Mouse (Mus musculus) cerebellum, adult 2 months (tissue): Measurements from ENCODE around the gene Mast3. TPM values are rescaled to one million over a fixed set of nuclear protein-coding genes. Genes with fewer than 3 reads are reported as not detected.

Experiments used
- DNase-seq, 2 experiments: peaks; one replicate each; pipeline ENCODE4 v3.0.0; 2021
- H3K27ac ChIP-seq: fragments of 200-500 bp; 2 replicates; pipeline ENCODE4 v1.5.1; 2012; ENCODE audit warnings: low read length, control low read depth, inconsistent platforms; ENCODE audit not compliant: insufficient read depth
- H3K27me3 ChIP-seq: fragments of 200-500 bp; 2 replicates; pipeline ENCODE4 v1.6.1; 2012; ENCODE audit warnings: inconsistent platforms, mild to moderate bottlenecking, low read length, moderate library complexity; ENCODE audit not compliant: control insufficient read depth, insufficient read depth
- H3K4me1 ChIP-seq: fragments of 200-500 bp; 2 replicates; pipeline ENCODE4 v1.6.1; 2011; ENCODE audit warnings: low read length; ENCODE audit not compliant: control insufficient read depth, insufficient read depth
- H3K4me3 ChIP-seq: fragments of 200-500 bp; replicated peaks from 2 replicates; pipeline ENCODE3; 2011; ENCODE audit warnings: mild to moderate bottlenecking, low read depth, low read length, control low read depth; ENCODE audit not compliant: insufficient read depth
- CTCF ChIP-seq: fragments of 200-500 bp; IDR thresholded peaks from 2 replicates; pipeline ENCODE4 v1.5.1; 2011; ENCODE audit warnings: low read depth, mild to moderate bottlenecking, control low read depth, low read length, moderate library complexity, borderline replicate concordance; ENCODE audit not compliant: insufficient read depth
- POLR2A ChIP-seq: fragments of 200-500 bp; IDR thresholded peaks from 2 replicates; pipeline ENCODE4 v1.6.1; 2011; ENCODE audit warnings: low read length, control low read depth, borderline replicate concordance; ENCODE audit not compliant: insufficient read depth
- WGBS: fragments of 180-500 bp; shearing (Covaris S2); methylation state at CpG from one replicate; pipeline ENCODE4 v1.1.7; 2018; 5-methylcytosine and 5-hydroxymethylcytosine counted together
- polyA plus RNA-seq: library from polyadenylated mRNA; depleted of rRNA; stranded (reverse); fragments of >200 nt; gene quantifications from 2 replicates; pipeline ENCODE4 v1.2.3, GENCODE M21; 2012

Gene Mast3
- polyA plus RNA-seq, 1 experiment: 69.5 TPM

DNA sequence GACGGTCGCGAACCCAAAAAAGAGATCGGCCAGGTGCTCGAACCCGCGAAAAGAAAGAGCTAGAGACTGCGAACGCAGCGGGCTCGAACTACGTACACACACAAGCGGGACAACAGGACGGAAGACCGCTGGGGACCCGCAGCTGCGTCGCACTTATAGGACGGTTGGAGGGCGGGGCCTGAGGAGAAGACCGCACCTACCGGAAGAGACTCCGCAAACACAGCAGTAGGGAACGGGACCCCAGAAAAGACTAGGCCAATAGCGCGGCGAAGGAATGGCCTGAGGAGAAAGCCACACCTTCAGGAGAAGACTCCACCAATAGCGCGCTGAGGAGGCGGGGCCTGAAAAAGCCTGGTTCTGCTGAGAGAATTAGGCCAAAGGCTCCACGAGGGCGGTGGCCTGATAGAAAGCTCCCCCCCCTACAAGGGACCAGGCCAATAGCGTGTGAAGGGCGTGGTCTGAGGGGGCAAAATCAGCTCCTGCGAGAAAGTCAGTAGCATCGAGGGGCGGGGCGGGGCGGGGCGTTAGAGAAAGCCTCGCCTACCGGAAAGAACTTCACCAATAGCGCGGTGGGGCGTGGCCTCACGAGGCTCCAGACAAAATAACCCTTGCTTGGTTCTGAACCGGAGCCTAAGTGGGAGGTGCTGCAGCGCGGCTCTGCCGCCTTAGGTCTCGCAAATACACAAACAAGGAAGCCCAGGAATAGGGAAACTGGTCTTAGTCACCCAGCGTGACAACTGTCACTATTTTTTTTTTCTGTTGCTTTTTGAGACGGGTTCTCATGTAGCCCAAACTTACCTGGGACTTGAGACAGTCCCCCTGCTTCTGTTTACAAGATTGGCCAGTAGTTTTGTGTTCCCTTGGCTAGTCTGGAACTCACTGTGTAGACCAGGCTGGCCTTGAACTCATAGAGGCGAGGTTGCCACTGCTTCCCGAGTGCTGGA, 34.8 kb upstream of the Mast3 start, which contains the start of gene Arrdc2:
Gene Arrdc2 (minus strand): TSS at position 313 of the 944 bp plus-strand sequence.
- WGBS: 3% methylated on average over 55 of the region's 55 CpGs
- Histone ChIP-seq H3K4me1 (peaks cover 5% of the 10 kb centered on the region), H3K27ac (peak within 1 kb of the TSS; percentile 54), H3K27me3 (no peaks in the 10 kb centered on the region), H3K4me3 (peak within 1 kb of the TSS; percentile 55)
- DNase-seq: peak; percentile 96 to 99
- peak; percentile 85 for TF ChIP-seq POLR2A
- TF ChIP-seq CTCF: no peak

DNA sequence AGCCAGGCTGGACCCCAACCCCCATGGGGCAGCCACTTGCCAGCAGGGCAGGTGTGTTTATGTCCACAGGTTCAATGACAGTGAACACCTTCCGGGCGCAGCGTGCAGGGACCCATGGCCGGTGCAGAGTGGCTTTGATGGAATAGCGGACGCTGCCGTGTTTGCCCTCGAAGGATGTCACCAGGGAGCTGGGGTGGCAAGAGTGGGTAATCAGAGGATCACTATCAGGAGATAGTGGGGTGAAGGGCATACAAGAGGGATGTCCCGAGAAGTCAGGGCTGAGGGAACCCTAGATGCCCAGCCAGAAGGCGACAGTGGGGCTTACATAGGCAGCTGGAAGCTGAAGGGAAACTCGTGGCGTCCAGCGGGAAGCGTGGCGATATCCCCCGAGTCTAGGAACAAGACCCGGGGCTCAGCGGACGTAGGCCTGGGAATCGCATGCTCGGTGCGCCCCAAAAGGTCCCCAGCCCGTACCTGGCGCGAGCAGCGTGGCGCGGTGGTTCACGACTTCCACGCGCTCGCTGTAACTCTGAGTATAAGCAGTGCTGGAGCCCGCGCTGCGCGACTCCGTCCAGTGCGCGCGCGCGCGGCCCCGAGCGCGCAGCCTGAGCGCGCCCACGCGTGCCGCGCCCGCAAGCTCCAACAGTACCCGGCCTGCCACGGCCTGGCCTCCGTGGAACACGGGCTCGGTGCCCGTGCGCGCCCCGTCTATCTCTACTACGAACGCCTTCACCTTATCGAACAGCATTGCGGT, 34.0 kb upstream of the Mast3 start:
- DNase-seq: peak in 1 of 2 experiments; percentile 32
- Histone ChIP-seq H3K4me1 (peaks cover 5% of the 10 kb centered on the region), H3K4me3 (peak overlapping the region; percentile 55), H3K27me3 (no peaks in the 10 kb centered on the region), H3K27ac (peak overlapping the region; percentile 54)
- WGBS: 3% methylated on average over 66 of the region's 66 CpGs
- TF ChIP-seq POLR2A (no peak), CTCF (no peak)

DNA sequence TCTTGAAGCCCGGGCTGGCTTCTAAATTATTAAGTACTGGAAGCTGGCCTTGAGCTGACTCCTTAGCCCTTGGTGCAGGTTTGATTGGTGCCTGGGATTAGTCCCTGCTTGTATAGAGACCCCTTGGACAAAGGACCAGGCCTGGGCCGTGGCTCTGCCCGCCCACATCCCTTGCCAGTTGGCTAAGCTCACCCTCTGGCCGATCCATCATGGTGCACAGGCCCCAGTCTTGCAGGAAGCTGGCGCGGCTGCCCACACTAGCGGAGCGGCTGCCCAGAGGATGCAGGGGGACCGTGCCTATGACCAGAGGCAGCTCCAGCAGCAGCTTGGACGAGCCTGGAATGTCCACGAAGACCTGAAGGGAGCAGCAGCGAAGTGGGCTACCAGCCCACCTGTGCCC, 31.8 kb upstream of the Mast3 start:
- TF ChIP-seq POLR2A (no peak), CTCF (no peak)
- no peak for DNase-seq
- Histone ChIP-seq H3K4me3 (no peak overlapping the region), H3K4me1 (peaks cover 5% of the 10 kb centered on the region), H3K27ac (no peak overlapping the region), H3K27me3 (no peaks in the 10 kb centered on the region)
- WGBS: 61% methylated on average over 12 of the region's 12 CpGs

DNA sequence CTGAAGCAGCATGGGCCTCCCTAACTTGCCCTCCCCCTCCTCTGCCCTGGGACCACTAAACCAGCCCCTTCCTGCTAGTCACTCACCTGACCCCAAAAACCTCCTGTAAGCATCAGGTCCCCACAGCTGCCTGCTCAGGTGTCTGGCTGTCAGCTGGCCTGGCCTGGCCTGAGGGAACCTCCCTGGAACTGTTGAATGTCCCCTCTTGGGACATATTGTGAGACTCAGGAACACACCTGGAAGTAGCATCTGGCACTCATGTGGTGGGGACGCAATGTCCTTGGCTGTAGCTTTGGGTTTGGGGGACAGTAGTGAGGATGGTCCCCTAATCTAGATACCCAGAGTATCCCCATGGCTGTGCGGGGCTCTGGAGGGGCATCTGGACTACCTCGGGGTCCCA, 29.2 kb upstream of the Mast3 start:
- H3K4me3 ChIP-seq: no peak overlapping the region
- no peaks in the 10 kb centered on the region for H3K27me3 ChIP-seq
- WGBS: 94% methylated on average over 3 of the region's 3 CpGs
- no peak for TF ChIP-seq CTCF
- no peak for TF ChIP-seq POLR2A
- H3K27ac ChIP-seq: peak overlapping the region; percentile 50; the same call in 1 of the 2 replicates
- DNase-seq: no peak
- H3K4me1 ChIP-seq: peaks cover 5% of the 10 kb centered on the region

DNA sequence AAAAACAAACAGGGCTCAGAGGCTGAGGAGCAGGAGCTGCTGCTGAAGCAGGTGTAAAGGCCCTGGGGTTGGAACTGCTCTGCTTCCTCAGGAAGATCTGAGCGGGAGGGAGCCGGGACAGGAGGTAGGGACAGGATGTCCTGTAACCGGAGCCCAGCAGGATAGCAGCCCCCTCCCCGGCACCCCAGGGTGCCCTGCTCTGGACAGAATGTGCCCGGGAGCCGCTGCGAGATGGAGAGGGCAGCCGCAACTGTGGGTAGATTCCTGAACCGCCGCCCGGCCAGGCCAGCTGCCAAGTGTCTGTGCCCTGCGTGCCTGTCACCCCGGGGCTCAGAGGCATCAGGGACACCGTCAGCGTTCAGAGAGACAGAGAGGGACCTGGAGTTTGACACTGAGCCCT, 28.7 kb upstream of the Mast3 start:
- Histone ChIP-seq H3K4me3 (no peak overlapping the region), H3K4me1 (peaks cover 1% of the 10 kb centered on the region), H3K27ac (peak overlapping the region; percentile 50; the same call in 1 of the 2 replicates), H3K27me3 (no peaks in the 10 kb centered on the region)
- TF ChIP-seq POLR2A (no peak), CTCF (no peak)
- peak; percentile 50 to 53 for DNase-seq
- 14% methylated on average over 15 of the region's 15 CpGs for WGBS

DNA sequence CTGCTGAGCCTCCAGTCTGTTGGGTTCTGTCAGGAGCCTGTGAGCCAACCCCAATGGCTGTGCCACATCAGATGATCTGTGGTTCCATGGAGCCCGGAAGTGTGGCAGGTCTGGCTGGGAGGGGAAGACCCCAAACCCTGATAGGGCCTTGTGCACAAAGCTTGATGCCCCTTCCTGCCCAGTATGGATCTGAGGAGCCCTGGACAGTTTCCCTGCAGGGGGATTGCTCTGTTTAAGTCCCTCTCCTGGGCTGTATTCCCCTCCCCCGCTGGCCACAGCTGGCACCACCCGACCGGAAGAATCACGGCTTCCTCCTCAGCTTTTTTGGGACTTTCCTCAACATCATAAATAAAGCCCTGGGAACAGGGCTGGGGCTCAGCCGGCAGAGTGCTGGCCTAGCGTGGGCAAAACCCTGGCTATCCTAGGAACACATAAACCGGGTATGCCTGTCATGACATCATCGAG, 28.2 kb upstream of the Mast3 start:
- 53% methylated on average over 9 of the region's 9 CpGs for WGBS

DNA sequence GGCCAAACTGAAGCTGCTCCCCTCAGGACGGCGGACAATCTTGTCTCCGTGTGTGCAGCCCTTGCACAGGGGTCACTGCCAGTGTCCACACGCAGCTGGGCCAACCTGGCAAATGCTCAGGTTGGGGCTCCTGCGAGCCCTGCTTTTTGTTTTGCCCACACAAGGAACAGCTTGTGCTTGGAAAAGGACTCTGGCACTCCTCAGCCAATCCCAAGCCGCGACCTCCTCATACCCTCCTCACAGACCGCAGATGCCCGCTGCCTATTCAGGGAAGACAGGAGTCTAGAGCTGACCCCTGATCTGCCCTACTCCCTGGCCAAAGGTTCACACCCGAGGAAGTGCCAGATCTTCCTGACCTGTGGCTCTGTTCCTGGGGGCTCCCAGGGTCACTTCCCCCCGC, 27.5 kb upstream of the Mast3 start:
- Histone ChIP-seq H3K27me3 (no peaks in the 10 kb centered on the region), H3K4me1 (no peaks in the 10 kb centered on the region; the same call in 1 of the 2 replicates), H3K27ac (peak overlapping the region; percentile 34; the same call in 1 of the 2 replicates), H3K4me3 (no peak overlapping the region)
- DNase-seq: no peak
- no peak for TF ChIP-seq CTCF
- no peak for TF ChIP-seq POLR2A
- WGBS: 59% methylated on average over 11 of the region's 11 CpGs

More for the DNA sequence above, 28.2 kb upstream of the Mast3 start:
- no peak for TF ChIP-seq POLR2A
- no peak for TF ChIP-seq CTCF
- Histone ChIP-seq H3K27ac (peak overlapping the region; percentile 34; the same call in 1 of the 2 replicates), H3K4me1 (no peaks in the 10 kb centered on the region; the same call in 1 of the 2 replicates), H3K27me3 (no peaks in the 10 kb centered on the region), H3K4me3 (no peak overlapping the region)
- DNase-seq: no peak

DNA sequence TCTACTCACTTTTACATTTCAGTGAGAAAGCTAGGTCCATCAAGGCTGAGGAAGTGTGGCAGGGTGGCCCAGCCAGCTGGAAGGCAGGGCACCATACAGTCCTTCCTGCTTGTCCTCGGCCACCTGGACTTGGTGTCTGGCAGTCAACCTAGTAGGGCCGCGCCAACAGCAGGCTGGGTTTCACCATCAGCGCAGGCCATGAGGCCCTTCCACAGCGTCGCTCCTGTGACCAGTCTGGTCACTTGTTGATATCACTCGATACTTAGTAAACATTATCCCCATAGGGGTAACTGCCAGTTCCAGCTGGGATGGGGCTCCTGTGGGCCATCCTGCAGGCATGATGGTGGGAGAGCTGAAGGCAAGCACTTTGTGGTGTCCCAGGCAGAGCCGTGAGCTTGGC, 26.7 kb upstream of the Mast3 start:
- WGBS: 75% methylated on average over 8 of the region's 8 CpGs
- H3K27ac ChIP-seq: no peak overlapping the region
- no peak for DNase-seq
- no peak overlapping the region for H3K4me3 ChIP-seq
- no peaks in the 10 kb centered on the region for H3K27me3 ChIP-seq
- H3K4me1 ChIP-seq: no peaks in the 10 kb centered on the region
- TF ChIP-seq CTCF: no peak
- no peak for TF ChIP-seq POLR2A
